Mouse (Mus musculus): ENCODE data around the gene Dlk1.
"Not testable (repeated sequence)": the region's sequence is repeated elsewhere in the genome, so short reads cannot be mapped to it uniquely, and the experiment has no call there.

Dlk1 gene

DNA sequence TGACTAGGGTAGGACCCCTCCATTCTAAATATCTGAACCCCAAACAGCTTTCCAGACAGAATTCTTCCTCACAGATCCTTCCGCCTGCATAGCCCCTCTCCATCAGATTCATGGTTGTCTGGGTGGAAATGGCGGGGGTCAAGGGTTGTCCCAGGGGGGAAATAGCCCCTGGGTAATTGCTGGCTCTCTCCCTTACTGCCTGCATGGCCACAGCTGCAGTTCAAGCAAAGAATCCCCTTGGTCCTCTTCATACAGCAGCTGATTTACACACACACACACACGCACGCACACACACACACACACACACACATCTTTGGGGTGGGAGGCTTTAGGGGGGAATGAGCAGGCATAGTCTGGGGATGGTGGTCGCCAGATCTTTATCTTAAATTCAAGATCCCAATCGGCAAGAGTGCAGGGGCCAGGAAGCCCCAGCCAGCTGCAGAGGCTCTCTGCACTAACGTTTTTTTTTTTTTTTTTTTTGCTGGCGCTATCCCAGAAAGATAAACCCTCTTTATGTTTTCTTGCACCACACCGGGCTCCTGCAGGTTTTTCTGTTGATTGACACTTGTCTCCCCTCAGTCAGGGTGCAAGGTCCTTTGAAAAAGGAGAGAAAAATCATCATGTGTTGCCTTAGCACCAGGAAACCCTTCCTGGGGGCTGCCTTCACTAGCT, 4.0 kb downstream of the Dlk1 start:
- ChIA-PET CTCF (interaction anchor here in 2 of 4 experiments (0.5 to 1.2 kb wide), 2 partner anchors 45 to 86 kb away, joined by 3 read pairs; no protein-coding TSS in a partner anchor), POLR2A (interaction anchor here in 1 of 4 experiments (0.9 kb wide), 1 partner anchor 472 kb away, joined by 3 read pairs; no protein-coding TSS in a partner anchor)

GRCm38 (mm10) chr12:109457836-109458235, 5.2 kb downstream of the Dlk1 start:
- ChIA-PET CTCF (interaction anchor here in 2 of 4 experiments (0.5 to 0.8 kb wide), 2 partner anchors 9 to 53 kb away, joined by 4 to 7 read pairs; no protein-coding TSS in a partner anchor), POLR2A (interaction anchor here in 1 of 4 experiments (0.7 kb wide), 1 partner anchor 471 kb away, joined by 3 read pairs; no protein-coding TSS in a partner anchor)

- ChIA-PET POLR2A (interaction anchor here in 1 of 4 experiments (1.3 to 2.0 kb wide), 3 partner anchors 19 to 72 kb away, joined by 3 to 7 read pairs (median 4); no protein-coding TSS in a partner anchor), CTCF (interaction anchor here in 2 of 4 experiments (0.6 to 0.7 kb wide), 2 partner anchors 92 to 422 kb away, joined by 3 to 4 read pairs; no protein-coding TSS in a partner anchor)
Observed at GRCm38 (mm10) chr12:109458896-109459295, 6.3 kb downstream of the Dlk1 start.

GRCm38 (mm10) chr12:109459481-109460401, 7.1 kb downstream of the Dlk1 start:
- ChIA-PET CTCF (no interaction called here), POLR2A (interaction anchor here in 2 of 4 experiments (0.5 to 2.0 kb wide), 6 partner anchors 20 to 371 kb away, joined by 3 to 7 read pairs (median 3); no protein-coding TSS in a partner anchor)

DNA sequence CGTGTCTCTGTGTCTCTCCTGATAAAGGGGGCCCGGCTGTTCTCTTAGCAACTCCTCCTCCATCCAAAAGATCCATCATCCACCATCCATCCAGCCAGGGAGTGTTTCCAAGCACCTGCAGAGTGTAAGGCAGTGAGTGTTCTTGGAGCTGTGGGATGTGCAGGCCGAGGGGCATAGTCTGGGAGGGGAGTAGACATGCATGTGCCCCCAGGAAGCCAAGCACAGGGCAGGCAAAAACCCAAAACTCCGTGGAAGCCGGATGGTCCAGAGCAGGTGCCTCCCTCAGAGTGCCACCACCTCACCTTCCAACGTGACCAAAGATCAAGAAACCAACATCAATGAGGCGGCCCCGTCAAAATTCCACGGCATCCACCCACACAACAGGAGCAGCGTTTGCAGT, 10.0 kb downstream of the Dlk1 start:
- POLR2A ChIA-PET = no interaction called here
- CTCF ChIA-PET = no interaction called here

DNA sequence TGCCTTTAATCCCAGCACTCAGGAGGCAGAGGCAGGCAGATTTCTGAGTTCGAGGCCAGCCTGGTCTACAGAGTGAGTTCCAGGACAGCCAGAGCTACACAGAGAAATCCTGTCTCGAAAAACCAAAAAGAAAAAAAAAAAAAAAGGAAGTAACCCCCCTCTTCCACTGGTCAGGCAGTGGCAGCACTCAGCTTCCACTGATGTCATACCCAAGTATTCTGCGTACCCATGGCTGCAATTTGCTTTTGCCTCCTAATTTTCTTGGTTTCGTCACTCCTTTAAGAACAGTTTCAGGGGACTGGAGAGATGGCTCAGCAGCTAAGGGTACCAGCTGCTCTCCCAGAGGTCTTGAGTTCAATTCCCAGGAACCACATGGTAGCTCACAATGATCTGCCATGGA, 14.8 kb downstream of the Dlk1 start:
- ChIA-PET CTCF (interaction anchor here in 1 of 4 experiments (0.6 kb wide), 1 partner anchor 484 kb away, joined by 4 read pairs; no protein-coding TSS in a partner anchor), POLR2A (interaction anchor here in 1 of 4 experiments (0.6 kb wide), 1 partner anchor 16 kb away, joined by 4 read pairs; no protein-coding TSS in a partner anchor)

- ChIA-PET CTCF (no interaction called here), POLR2A (interaction anchor here in 1 of 4 experiments (0.7 to 0.8 kb wide), 2 partner anchors 24 to 77 kb away, joined by 4 to 5 read pairs; no protein-coding TSS in a partner anchor)
Observed at GRCm38 (mm10) chr12:109469793-109470192, 17.2 kb downstream of the Dlk1 start.

DNA sequence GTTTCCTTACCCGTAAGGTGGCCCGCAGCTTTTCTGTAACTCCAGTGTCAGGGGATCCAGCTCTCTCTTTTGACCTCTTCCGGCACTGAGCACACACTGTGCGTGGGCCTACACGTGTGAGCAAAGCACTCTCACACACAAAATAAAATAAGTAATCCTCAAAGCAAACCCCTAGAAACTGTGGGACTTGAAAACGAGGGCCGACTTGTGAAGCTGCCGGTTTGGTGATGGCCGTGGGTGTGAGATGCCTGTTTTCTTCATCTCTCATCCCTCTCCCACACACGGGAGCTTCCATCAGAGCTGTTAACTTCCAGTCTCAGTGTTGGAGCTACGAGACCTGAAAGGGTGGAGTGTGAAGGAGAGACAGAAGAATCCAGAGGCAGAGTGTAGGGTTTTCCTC, 20.0 kb downstream of the Dlk1 start:
- CTCF ChIA-PET = interaction anchor here in 1 of 4 experiments (0.6 kb wide), 1 partner anchor 75 kb away, joined by 6 read pairs; no protein-coding TSS in a partner anchor
- POLR2A ChIA-PET = interaction anchor here in 1 of 4 experiments (0.7 kb wide), 1 partner anchor 40 kb away, joined by 4 read pairs; no protein-coding TSS in a partner anchor

DNA sequence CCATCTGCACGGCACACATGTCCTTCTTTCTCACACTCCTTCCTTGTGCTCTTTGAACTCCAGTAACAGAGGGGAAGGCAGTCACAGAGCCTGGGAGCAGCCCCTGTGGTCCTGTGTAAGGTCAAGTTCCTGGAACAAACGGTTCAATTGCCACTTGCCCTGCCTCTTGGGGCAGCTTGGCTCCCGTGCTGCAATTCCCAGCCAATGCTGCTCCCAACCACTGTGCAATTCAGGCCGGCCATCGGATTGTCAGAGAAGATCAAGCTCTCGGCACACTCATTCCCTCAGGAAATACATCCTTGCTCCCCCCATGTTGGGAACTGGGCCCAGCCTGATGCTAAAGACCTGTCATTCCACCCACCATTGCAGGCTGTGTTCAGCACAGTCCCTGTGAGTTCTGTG, 21.0 kb downstream of the Dlk1 start:
- POLR2A ChIA-PET = no interaction called here
- CTCF ChIA-PET = interaction anchor here in 1 of 4 experiments (0.6 kb wide), 1 partner anchor 76 kb away, joined by 6 read pairs; no protein-coding TSS in a partner anchor

- ChIA-PET POLR2A (no interaction called here), CTCF (interaction anchor here in 1 of 4 experiments (1.1 kb wide), 1 partner anchor 23 kb away, joined by 4 read pairs; no protein-coding TSS in a partner anchor)
Observed at GRCm38 (mm10) chr12:109474187-109474606, 21.6 kb downstream of the Dlk1 start.

- POLR2A ChIA-PET = interaction anchor here in 2 of 4 experiments (0.6 to 0.7 kb wide), 2 partner anchors 284 to 421 kb away, joined by 3 read pairs; no protein-coding TSS in a partner anchor
Observed at GRCm38 (mm10) chr12:109475501-109475900, 22.9 kb downstream of the Dlk1 start.

DNA sequence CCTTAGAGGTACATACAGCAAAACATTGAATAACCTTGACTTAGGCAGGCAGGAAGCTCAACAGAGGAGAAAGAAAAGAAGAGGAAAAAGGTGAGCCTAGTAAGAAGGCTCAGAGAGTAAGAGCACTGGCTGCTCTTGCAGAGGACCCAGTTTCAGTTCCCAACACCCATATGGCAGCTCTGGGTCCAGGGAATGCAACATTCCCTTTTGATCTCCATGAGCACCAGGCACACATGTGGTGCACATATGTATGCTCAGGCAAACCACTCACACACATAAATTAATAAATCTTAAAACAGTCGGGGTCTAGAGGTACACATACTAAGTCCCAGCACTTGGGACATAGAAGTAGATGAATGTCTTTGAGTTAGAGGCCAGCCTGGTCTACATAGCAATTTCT, 33.9 kb downstream of the Dlk1 start:
- CTCF ChIA-PET = not testable (repeated sequence)
- POLR2A ChIA-PET = interaction anchor here in 2 of 4 experiments (0.6 to 1.3 kb wide), 4 partner anchors 10 to 1671 kb away, joined by 3 to 4 read pairs (median 3); no protein-coding TSS in a partner anchor

More at GRCm38 (mm10) chr12:109475501-109475900, 22.9 kb downstream of the Dlk1 start:
- CTCF ChIA-PET = no interaction called here

- POLR2A ChIA-PET = interaction anchor here in 1 of 4 experiments (0.8 kb wide), 1 partner anchor 30 kb away, joined by 3 read pairs; no protein-coding TSS in a partner anchor
- CTCF ChIA-PET = interaction anchor here in 2 of 4 experiments (0.5 to 0.7 kb wide), 3 partner anchors 17 to 117 kb away, joined by 3 to 15 read pairs (median 4); no protein-coding TSS in a partner anchor
Observed at GRCm38 (mm10) chr12:109491701-109492100, 39.1 kb downstream of the Dlk1 start.

GRCm38 (mm10) chr12:109493381-109493780, 40.8 kb downstream of the Dlk1 start:
- ChIA-PET POLR2A (interaction anchor here in 2 of 4 experiments (0.7 to 1.3 kb wide), 2 partner anchors 8 to 109 kb away, joined by 3 to 4 read pairs; no protein-coding TSS in a partner anchor), CTCF (no interaction called here)

GRCm38 (mm10) chr12:109495016-109495644, 42.5 kb downstream of the Dlk1 start:
- CTCF ChIA-PET = interaction anchor here in 1 of 4 experiments (0.5 kb wide), 1 partner anchor 46 kb away, joined by 3 read pairs; no protein-coding TSS in a partner anchor
- POLR2A ChIA-PET = interaction anchor here in 2 of 4 experiments (0.6 to 1.9 kb wide), 5 partner anchors 16 to 230 kb away, joined by 3 to 5 read pairs (median 3); no protein-coding TSS in a partner anchor

DNA sequence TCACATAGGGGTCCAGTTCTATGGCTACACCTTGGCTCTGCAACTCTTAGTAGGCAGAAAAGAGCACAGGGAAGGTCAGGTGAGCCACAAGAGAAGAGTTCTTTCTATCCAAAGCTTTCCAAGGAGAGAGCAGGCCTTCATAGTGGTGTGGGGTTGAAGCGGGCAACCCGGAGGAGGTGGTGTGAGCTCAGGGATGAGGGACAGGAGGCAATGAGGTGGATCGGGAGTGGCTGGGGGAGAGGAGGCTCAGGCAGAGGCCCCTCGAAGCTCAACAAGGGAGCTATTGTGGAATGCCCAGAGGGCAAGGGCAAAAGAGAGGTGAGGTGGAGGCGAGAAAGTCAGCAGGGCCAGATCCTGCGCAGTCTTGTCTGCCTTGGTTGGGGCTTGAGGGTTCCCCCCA, 43.8 kb downstream of the Dlk1 start:
- ChIA-PET CTCF (interaction anchor here in 1 of 4 experiments (0.6 kb wide), 1 partner anchor 34 kb away, joined by 3 read pairs; no protein-coding TSS in a partner anchor), POLR2A (interaction anchor here in 1 of 4 experiments (0.8 to 1.9 kb wide), 3 partner anchors 10 to 37 kb away, joined by 4 to 5 read pairs (median 4); no protein-coding TSS in a partner anchor)

GRCm38 (mm10) chr12:109500992-109501391, 48.4 kb downstream of the Dlk1 start:
- ChIA-PET CTCF (interaction anchor here in 3 of 4 experiments (0.6 to 1.1 kb wide), 6 partner anchors 9 to 674 kb away, joined by 3 to 13 read pairs (median 5); no protein-coding TSS in a partner anchor), POLR2A (interaction anchor here in 3 of 4 experiments (0.6 to 1.5 kb wide), 6 partner anchors 8 to 529 kb away, joined by 3 to 4 read pairs (median 3); no protein-coding TSS in a partner anchor)
